Mouse (Mus musculus) spleen, adult 2 months (tissue): ENCODE results near the gene Zfp143. TPM values are rescaled to one million over a fixed set of nuclear protein-coding genes. Genes with fewer than 3 reads are reported as not detected.

Experiments
- DNase-seq, 2 experiments: peaks; one replicate each; pipeline versions ENCODE4 v3.0.0 to v3.0.0-alpha.2; 2012 to 2021; ENCODE audit warnings: low spot score in 2 of 2, low read depth in 1 of 2
- H3K27ac ChIP-seq: fragments of 200-500 bp; 2 replicates; pipeline ENCODE4 v1.5.1; 2012; ENCODE audit warnings: low read length, inconsistent platforms; ENCODE audit not compliant: insufficient read depth
- H3K27me3 ChIP-seq: fragments of 200-500 bp; 2 replicates; pipeline ENCODE4 v1.6.1; 2012; ENCODE audit warnings: mild to moderate bottlenecking, moderate library complexity, low read length, inconsistent platforms; ENCODE audit not compliant: control insufficient read depth, insufficient read depth
- H3K36me3 ChIP-seq: fragments of 200-500 bp; 2 replicates; pipeline ENCODE4 v1.6.1; 2012; ENCODE audit warnings: mild to moderate bottlenecking, low read length, inconsistent platforms; ENCODE audit not compliant: control insufficient read depth, insufficient read depth
- H3K4me1 ChIP-seq: fragments of 200-500 bp; 2 replicates; pipeline ENCODE4 v1.6.1; 2011; ENCODE audit warnings: inconsistent platforms; ENCODE audit not compliant: control insufficient read depth, insufficient read depth, insufficient read length
- H3K4me3 ChIP-seq: fragments of 200-500 bp; 2 replicates; pipeline ENCODE4 v1.5.1; 2011; ENCODE audit warnings: mild to moderate bottlenecking, inconsistent platforms; ENCODE audit not compliant: insufficient read depth, insufficient read length; ENCODE audit errors: extremely low read depth
- CTCF ChIP-seq: fragments of 200-500 bp; IDR thresholded peaks from 2 replicates; pipeline ENCODE4 v1.5.1; 2011; ENCODE audit warnings: mild to moderate bottlenecking, inconsistent platforms; ENCODE audit not compliant: insufficient read depth, insufficient read length, insufficient replicate concordance; ENCODE audit errors: extremely low read depth
- POLR2A ChIP-seq: fragments of 200-500 bp; IDR thresholded peaks from 2 replicates; pipeline ENCODE4 v1.6.1; 2011; ENCODE audit warnings: low read depth, low read length, inconsistent platforms
- WGBS: fragments of 180-500 bp; shearing (Covaris S2); methylation state at CpG from one replicate; pipeline ENCODE4 v1.1.7; 2018; 5-methylcytosine and 5-hydroxymethylcytosine counted together
- polyA plus RNA-seq: library from polyadenylated mRNA; depleted of rRNA; stranded (reverse); fragments of >200 nt; gene quantifications from 2 replicates; pipeline ENCODE4 v1.2.3, GENCODE M21; 2012; rRNA removed

The Zfp143 gene
- polyA plus RNA-seq, 1 experiment: 15.6 TPM

GRCm38 (mm10) chr7:110138538-110138937 is 77.5 kb downstream of the Zfp143 start:
- no peaks in the 10 kb centered on the region for H3K4me1 ChIP-seq
- TF ChIP-seq POLR2A: no peak
- no peak for TF ChIP-seq CTCF
- no peak for DNase-seq
- H3K27me3 ChIP-seq: no peaks in the 10 kb centered on the region
- 91% methylated on average over 2 of the region's 2 CpGs for WGBS
- no peak overlapping the region for H3K27ac ChIP-seq
- H3K36me3 ChIP-seq: peaks cover 17% of the 10 kb centered on the region
- no peak overlapping the region for H3K4me3 ChIP-seq

- no peak overlapping the region for H3K27ac ChIP-seq
- H3K4me3 ChIP-seq: no peak overlapping the region
- 96% methylated on average over 1 of the region's 1 CpGs for WGBS
- no peaks in the 10 kb centered on the region for H3K4me1 ChIP-seq
- TF ChIP-seq POLR2A (no peak), CTCF (no peak)
- no peak for DNase-seq
- H3K36me3 ChIP-seq: peaks cover 14% of the 10 kb centered on the region
- no peaks in the 10 kb centered on the region for H3K27me3 ChIP-seq
Measured at GRCm38 (mm10) chr7:110143863-110144262, 82.8 kb downstream of the Zfp143 start.

Other genes starting within 250 kb of the Zfp143 start
- 0.21 and 0.22 TPM in 2 replicates for gene Scube2, start 195.5 kb upstream of the Zfp143 start, polyA plus RNA-seq
- 49.8 and 57.1 TPM in 2 replicates for gene Dennd5a, start 100.7 kb upstream of the Zfp143 start, polyA plus RNA-seq
- gene Tmem41b, start 74.3 kb upstream of the Zfp143 start, polyA plus RNA-seq: 8.0 and 11.6 TPM in 2 replicates
- gene Ipo7, start 42.9 kb upstream of the Zfp143 start, polyA plus RNA-seq: 16.3 and 22.3 TPM in 2 replicates
- gene Wee1, start 60.8 kb downstream of the Zfp143 start, polyA plus RNA-seq: 3.9 and 5.8 TPM in 2 replicates
- gene Swap70, start 160.5 kb downstream of the Zfp143 start, polyA plus RNA-seq: 69.7 and 79.4 TPM in 2 replicates